Mouse (Mus musculus) testis, adult 2 months (tissue): ENCODE results near the gene Gtf2e1.

Experiments
- CTCF ChIP-seq: fragments of 200-500 bp; IDR thresholded peaks from 2 replicates; pipeline ENCODE4 v1.5.1; 2012; ENCODE audit warnings: low read depth, mild to moderate bottlenecking, inconsistent platforms, low read length, moderate library complexity; ENCODE audit not compliant: control insufficient read depth, insufficient read depth, insufficient replicate concordance
- POLR2A ChIP-seq: fragments of 200-500 bp; IDR thresholded peaks from 2 replicates; pipeline ENCODE4 v1.6.1; 2012; ENCODE audit warnings: low read depth, mild to moderate bottlenecking, inconsistent platforms, low read length, moderate library complexity; ENCODE audit not compliant: control insufficient read depth

DNA sequence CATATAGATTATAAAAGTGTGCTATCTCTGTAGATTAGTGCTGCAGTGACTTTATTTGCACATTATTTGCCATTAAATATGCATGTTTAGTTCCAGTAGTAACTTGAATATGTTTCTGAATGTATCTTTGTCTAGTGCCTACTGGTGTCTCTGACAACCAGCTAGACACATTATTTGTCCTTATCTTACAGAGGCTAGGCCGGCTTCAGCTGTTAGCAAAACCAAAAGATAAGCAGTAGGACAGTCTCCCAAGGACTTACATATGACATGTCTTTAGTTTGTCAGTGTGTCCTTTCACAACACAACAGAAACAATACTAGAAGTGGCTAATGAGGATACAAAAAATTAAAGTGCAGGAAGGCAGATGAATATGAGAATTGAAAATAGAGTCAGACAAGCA lies 25.5 kb upstream of the Gtf2e1 start:
- TF ChIP-seq CTCF, result no peak
- no peak for TF ChIP-seq POLR2A
